Mouse (Mus musculus) right cerebral cortex, postnatal 14 days (tissue): ENCODE measurements around the gene Mapk8.

Experiments
- DNase-seq: peaks from one replicate; pipeline ENCODE4 v3.0.0; 2022

Gene Mapk8

DNA sequence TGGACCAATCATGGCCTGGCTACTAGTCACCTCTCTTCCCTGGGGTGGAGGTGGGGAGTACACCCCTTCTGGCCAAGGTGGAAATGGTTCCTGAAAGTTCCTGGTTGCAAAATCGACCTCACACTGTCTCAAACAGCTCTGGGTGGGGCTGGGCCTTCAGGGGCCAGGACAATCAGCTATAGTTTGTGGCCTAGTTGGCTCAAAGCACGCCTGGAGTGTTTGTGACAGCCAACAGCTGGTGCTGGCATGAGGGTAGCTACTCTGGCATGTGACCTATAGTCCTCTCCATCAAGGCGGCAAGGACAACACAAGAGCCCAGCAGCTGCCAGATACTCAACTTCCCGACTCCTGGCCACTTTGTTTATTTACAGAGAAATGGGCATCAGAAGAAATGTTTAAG is 99.2 kb downstream of the Mapk8 start:
- no peak for DNase-seq

DNA sequence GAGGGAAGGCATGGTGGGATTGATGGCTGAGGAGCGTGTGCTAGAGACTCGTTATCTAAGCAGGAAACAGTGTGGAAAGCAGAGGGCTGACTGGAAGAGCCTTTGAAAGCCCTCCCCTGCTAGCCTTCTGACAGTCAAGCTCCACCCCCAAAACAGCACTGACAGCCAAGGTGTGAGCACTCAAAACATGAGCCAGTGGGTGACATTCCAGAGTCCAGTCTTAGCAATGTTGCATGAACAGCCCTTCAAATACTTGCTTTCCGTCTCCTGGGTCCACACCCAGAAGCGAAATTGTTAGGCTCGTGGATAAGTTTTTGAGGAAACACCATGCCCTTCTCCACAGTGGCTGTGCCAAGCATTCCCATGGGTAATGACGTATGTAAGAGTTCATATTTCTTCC is 100.4 kb downstream of the Mapk8 start:
- DNase-seq: no peak

DNA sequence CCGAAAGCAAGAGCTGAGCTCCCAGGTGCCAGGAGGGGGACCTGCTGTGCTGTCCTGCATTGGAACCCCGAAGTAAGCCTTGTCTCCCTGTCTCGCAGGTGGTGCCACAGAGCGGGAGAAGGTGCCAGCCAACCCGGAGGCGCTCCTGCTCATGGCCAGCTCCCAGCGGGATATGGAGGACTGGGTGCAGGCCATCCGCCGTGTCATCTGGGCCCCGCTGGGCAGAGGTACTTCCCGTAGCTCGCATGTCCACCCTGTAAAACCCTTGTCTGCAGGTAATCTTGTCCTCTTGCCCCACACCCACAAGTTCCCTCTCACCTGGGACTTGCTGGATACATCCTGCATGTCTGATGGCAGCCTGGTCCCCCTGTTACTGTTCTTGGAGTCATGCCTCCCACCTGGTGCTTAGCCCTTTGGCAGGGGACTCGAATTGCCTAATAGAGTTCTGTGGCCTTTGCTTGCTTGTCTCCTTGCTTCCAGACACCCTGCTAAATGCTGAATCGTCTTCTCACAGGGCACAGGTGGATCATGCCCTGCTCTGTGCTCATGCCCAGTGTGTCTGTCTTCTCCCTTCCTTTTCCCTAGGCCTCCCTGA is 103.7 kb downstream of the Mapk8 start:
- DNase-seq: no peak

DNA sequence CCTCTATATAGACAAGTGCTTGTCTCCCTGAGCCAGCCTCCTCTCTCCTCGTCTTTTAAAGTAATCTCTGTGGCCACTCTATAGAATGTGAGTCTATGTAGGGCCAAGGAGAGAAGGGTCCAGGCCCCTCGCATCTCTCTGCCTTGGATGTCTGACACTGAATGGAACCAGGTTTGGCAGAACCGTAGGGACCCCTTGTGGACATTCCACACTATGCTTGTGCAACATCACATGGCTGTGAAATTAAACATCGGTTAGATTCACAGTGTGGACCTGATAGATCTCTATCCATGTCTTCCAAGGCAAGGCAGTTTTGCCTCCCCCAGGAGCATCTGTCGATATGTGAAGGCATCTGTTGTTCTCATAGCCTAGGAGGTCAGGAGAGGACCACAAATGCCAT is 108.3 kb downstream of the Mapk8 start:
- DNase-seq: no peak

DNA sequence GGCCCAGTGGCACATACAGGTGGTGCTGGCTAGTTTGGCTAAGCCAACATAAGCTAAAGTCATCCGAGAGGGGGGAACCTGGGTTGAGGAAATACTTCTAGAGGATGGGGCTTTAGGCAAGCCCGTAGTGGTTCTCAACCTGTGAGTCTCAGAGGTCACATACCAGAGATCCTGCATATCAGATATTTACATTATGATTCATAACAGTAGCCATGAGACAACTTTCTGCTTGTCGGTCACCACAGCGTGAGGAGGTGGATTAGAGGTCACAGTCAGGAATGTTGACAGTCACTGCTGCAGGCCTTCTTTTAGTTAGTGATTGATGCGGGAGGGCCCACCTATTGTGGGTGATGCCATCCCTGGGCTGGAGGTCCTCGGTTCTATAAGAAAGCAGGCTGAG is 111.2 kb downstream of the Mapk8 start:
- no peak for DNase-seq

DNA sequence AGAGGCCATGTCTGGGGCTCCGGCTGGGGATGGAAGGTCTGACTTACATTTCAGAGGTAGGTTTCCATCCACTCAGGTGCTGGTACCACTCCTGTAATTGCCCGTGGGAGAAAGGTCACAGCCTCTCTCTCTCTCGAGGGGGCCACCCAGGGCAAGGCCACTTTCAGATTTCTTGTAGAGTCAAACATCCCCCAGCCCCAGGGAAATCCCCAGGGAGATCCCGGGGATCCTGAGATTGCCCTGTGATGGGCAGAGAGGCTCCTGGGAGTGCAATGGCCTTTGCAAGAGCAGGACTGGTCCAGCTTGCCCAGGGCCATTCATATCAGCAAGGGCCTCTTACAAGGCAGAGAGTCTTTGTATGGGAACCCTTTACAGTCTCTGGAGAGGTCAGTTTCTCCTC is 112.6 kb downstream of the Mapk8 start:
- DNase-seq: no peak

DNA sequence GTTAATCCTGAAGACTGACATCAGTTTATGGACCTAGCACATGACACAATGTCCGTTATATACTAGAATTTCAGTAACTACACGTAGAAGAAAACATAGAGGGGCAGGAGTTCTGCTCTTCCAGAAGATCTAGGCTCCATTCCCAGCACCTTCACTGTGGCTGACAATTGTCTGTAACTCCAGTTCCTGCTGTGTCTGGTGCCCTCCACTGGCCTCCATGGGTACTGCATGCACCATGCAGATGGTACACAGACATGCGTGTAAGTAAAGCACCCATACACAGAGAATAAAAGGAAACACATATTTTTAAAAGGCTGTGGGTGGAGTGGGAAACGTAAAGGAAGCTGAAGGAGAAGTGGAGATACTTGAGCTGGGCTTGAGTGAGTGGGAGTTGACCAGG is 113.1 kb downstream of the Mapk8 start:
- DNase-seq: no peak

DNA sequence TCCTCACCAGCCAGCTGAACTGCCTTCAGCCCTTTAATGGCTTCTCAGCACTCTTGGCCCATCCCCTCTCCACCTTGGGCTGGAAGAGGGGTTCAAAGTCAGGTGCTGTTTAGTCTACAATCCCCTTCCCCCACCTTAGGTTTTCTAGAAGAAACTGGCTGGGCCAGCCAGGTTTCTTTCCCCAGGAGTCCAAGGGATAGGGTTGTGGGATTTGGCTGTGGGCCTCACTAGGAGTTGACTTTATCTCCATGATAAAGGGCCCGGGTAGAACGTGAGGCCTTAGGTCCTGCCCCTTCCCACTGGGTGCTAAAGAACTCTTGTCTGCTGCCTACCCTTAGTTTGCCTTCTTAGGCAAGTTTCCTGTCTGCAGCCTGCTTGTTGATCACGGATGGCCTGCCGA is 115.3 kb downstream of the Mapk8 start:
- no peak for DNase-seq

DNA sequence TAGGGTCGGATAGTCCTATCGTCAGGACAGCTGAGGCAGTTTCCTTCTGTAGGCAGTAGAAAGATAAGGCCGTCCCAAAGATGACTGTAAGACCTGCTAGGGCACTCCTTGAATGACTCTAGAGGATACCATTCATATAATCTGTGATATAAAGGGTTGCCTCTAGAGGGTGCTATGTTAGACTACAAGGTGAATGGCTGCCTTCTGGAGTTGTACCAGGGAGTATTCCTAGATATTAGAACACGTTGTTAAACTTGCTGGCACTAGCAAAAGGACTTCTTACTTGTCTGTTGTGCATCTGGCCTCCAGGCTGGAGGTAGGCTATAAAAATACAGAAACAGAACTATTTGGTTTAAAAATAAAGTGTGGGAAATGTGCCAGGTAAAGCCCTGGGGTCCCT is 116.0 kb downstream of the Mapk8 start:
- no peak for DNase-seq

DNA sequence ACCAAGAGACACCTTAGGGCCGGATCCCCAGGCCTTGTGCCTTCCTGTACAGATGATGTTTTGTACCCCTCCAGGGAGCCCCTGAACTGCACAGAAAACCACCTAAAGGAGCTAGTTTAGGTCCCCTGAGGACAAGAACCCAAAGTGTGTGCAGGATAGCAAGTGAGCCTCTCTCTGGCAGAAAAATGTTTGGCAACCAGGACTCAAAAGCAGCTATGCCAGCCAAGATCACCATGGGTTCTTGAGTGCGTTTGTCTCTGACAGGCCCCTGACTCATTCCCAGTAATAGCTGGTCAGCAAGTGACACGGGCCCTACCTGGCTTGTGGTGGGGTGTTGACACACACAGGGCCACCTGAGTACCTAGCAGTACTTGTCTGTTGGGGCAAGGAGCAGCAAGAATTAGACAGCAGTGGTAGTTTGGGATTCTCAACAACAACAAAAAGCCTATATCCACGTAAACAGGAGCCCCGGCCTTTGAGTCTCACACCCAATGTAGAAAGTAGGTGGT is 117.6 kb downstream of the Mapk8 start:
- no peak for DNase-seq

DNA sequence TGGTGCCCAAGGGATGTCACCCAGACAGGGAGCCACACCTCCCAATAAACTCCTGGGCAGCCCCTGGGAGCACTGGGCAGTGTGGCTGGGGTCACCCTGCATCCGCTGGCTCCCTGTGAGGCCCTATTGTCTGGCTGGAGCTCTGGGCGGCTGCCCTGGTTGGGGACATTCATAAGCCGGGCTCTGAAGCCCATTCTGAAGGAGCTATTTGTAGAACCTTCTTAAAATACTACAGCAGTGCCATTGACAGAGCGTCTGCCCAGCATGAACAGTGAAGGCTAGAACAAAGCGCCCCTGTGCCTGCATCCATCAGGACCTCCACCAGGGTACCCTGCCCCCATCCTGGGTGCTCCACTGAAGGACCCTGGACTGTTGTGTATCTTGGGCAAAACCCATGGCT is 118.6 kb downstream of the Mapk8 start:
- no peak for DNase-seq
